Mouse (Mus musculus): Measurements from ENCODE around the gene Klk1b5. TPM values are rescaled to one million over a fixed set of nuclear protein-coding genes. Genes with fewer than 3 reads are reported as not detected.
"Not testable (repeated sequence)": the region's sequence is repeated elsewhere in the genome, so short reads cannot be mapped to it uniquely, and the experiment has no call there.

Gene Klk1b5
- polyA plus RNA-seq, 1 experiment from 2014 or later: not detected

GRCm38 (mm10) chr7:44240712-44241111 lies 25.0 kb downstream of the Klk1b5 start:
- H3K9ac ChIP-seq: no peak overlapping the region
- H3K4me2 ChIP-seq: no peak overlapping the region
- no peak for ATAC-seq (ENCODE audit: low FRiP score, low read depth)
- no peaks in the 10 kb centered on the region for H3K27me3 ChIP-seq
- no peak overlapping the region for H3K27ac ChIP-seq (replicated peaks)
- H3K4me1 ChIP-seq (replicated peaks): peaks cover 5% of the 10 kb centered on the region
- 75% methylated on average over 1 of the region's 1 CpGs for WGBS
- no peaks in the 10 kb centered on the region for H3K36me3 ChIP-seq
- H3K9me3 ChIP-seq: no peaks in the 10 kb centered on the region
- no peak overlapping the region for H3K4me3 ChIP-seq

- Histone ChIP-seq H3K9ac (no peak overlapping the region), H3K36me3 (no peaks in the 10 kb centered on the region), H3K4me1 (replicated peaks) (peaks cover 6% of the 10 kb centered on the region), H3K27me3 (no peaks in the 10 kb centered on the region), H3K4me2 (no peak overlapping the region), H3K27ac (replicated peaks) (no peak overlapping the region), H3K4me3 (no peak overlapping the region), H3K9me3 (no peaks in the 10 kb centered on the region)
- 84% methylated on average over 2 of the region's 2 CpGs for WGBS
- no peak for ATAC-seq (ENCODE audit: low FRiP score, low read depth)
These were observed 25.4 kb downstream of the Klk1b5 start for GRCm38 (mm10) chr7:44241163-44241562.

GRCm38 (mm10) chr7:44244080-44244479 lies 28.3 kb downstream of the Klk1b5 start:
- ATAC-seq (ENCODE audit: low FRiP score, low read depth): no peak
- H3K27ac ChIP-seq (replicated peaks): no peak overlapping the region
- H3K9ac ChIP-seq: no peak overlapping the region
- peaks cover 10% of the 10 kb centered on the region for H3K36me3 ChIP-seq
- H3K4me3 ChIP-seq: no peak overlapping the region
- H3K27me3 ChIP-seq: no peaks in the 10 kb centered on the region
- WGBS: 71% methylated on average over 1 of the region's 1 CpGs
- H3K9me3 ChIP-seq: no peaks in the 10 kb centered on the region
- H3K4me2 ChIP-seq: no peak overlapping the region
- peaks cover 22% of the 10 kb centered on the region for H3K4me1 ChIP-seq (replicated peaks)

- no peaks in the 10 kb centered on the region for H3K27me3 ChIP-seq
- H3K27ac ChIP-seq (replicated peaks): peak within 1 kb of the TSS; percentile 94
- H3K4me2 ChIP-seq: peak within 1 kb of the TSS; percentile 70
- peak within 1 kb of the TSS; percentile 83 for H3K9ac ChIP-seq
- peaks cover 32% of the 10 kb centered on the region for H3K4me1 ChIP-seq (replicated peaks)
- peak; percentile 87 for ATAC-seq (ENCODE audit: low FRiP score, low read depth)
- peaks cover 30% of the 10 kb centered on the region for H3K36me3 ChIP-seq
- no peaks in the 10 kb centered on the region for H3K9me3 ChIP-seq
- peak within 1 kb of the TSS; percentile 69 for H3K4me3 ChIP-seq
- whole genome bisulfite sequencing: under 1% methylated on average over 62 of the region's 62 CpGs
These were observed 30.6 kb downstream of the Klk1b5 start, which contains the start of the genes 1700028J19Rik and 2410002F23Rik for GRCm38 (mm10) chr7:44246055-44246983. 1700028J19Rik (minus strand) TSS chr7:44246695. 2410002F23Rik (plus strand) TSS chr7:44246722.

- no peaks in the 10 kb centered on the region for H3K27me3 ChIP-seq
- peaks cover 32% of the 10 kb centered on the region for H3K4me1 ChIP-seq (replicated peaks)
- peak; percentile 32 for ATAC-seq (ENCODE audit: low FRiP score, low read depth)
- H3K4me2 ChIP-seq: peak overlapping the region; percentile 70
- H3K27ac ChIP-seq (replicated peaks): peak overlapping the region; percentile 94
- WGBS: under 1% methylated on average over 23 of the region's 23 CpGs
- H3K4me3 ChIP-seq: peak overlapping the region; percentile 69
- peaks cover 30% of the 10 kb centered on the region for H3K36me3 ChIP-seq
- H3K9ac ChIP-seq: peak overlapping the region; percentile 83
- H3K9me3 ChIP-seq: no peaks in the 10 kb centered on the region
These were observed 31.3 kb downstream of the Klk1b5 start for GRCm38 (mm10) chr7:44246984-44247470.

GRCm38 (mm10) chr7:44247971-44248370 lies 32.2 kb downstream of the Klk1b5 start:
- WGBS: 94% methylated on average over 2 of the region's 2 CpGs
- H3K4me1 ChIP-seq (replicated peaks): peaks cover 38% of the 10 kb centered on the region
- peak overlapping the region; percentile 83 for H3K9ac ChIP-seq
- ATAC-seq (ENCODE audit: low FRiP score, low read depth): no peak
- H3K27me3 ChIP-seq: no peaks in the 10 kb centered on the region
- no peaks in the 10 kb centered on the region for H3K9me3 ChIP-seq
- H3K36me3 ChIP-seq: peaks cover 40% of the 10 kb centered on the region
- peak overlapping the region; percentile 94; the same call in 1 of the 2 replicates for H3K27ac ChIP-seq (replicated peaks)
- H3K4me3 ChIP-seq: peak overlapping the region; percentile 69
- peak overlapping the region; percentile 70 for H3K4me2 ChIP-seq

GRCm38 (mm10) chr7:44249248-44249647 lies 33.5 kb downstream of the Klk1b5 start:
- H3K4me3 ChIP-seq: no peak overlapping the region
- WGBS: 95% methylated on average over 4 of the region's 4 CpGs
- no peaks in the 10 kb centered on the region for H3K27me3 ChIP-seq
- H3K9ac ChIP-seq: no peak overlapping the region
- H3K4me1 ChIP-seq (replicated peaks): peaks cover 38% of the 10 kb centered on the region
- no peak overlapping the region for H3K27ac ChIP-seq (replicated peaks)
- no peaks in the 10 kb centered on the region for H3K9me3 ChIP-seq
- peaks cover 41% of the 10 kb centered on the region for H3K36me3 ChIP-seq
- no peak for ATAC-seq (ENCODE audit: low FRiP score, low read depth)
- H3K4me2 ChIP-seq: no peak overlapping the region

GRCm38 (mm10) chr7:44250732-44251275 lies 35.1 kb downstream of the Klk1b5 start:
- not testable (repeated sequence) for H3K4me2 ChIP-seq; H3K9me3 ChIP-seq; H3K27ac ChIP-seq (replicated peaks); H3K4me3 ChIP-seq; H3K9ac ChIP-seq; H3K27me3 ChIP-seq; ATAC-seq (ENCODE audit: low FRiP score, low read depth)
- WGBS: 91% methylated on average over 17 of the region's 17 CpGs
- Histone ChIP-seq H3K4me1 (replicated peaks) (peaks cover 32% of the 10 kb centered on the region), H3K36me3 (peaks cover 41% of the 10 kb centered on the region)

- peaks cover 24% of the 10 kb centered on the region for H3K4me1 ChIP-seq (replicated peaks)
- H3K4me3 ChIP-seq: no peak overlapping the region
- no peaks in the 10 kb centered on the region for H3K9me3 ChIP-seq
- H3K27me3 ChIP-seq: no peaks in the 10 kb centered on the region
- no peak overlapping the region for H3K27ac ChIP-seq (replicated peaks)
- H3K36me3 ChIP-seq: peaks cover 40% of the 10 kb centered on the region
- H3K9ac ChIP-seq: no peak overlapping the region
- no peak for ATAC-seq (ENCODE audit: low FRiP score, low read depth)
- 67% methylated on average over 15 of the region's 15 CpGs for WGBS
- H3K4me2 ChIP-seq: no peak overlapping the region
These were observed 37.4 kb downstream of the Klk1b5 start for GRCm38 (mm10) chr7:44253023-44253616.

- peaks cover 22% of the 10 kb centered on the region for H3K36me3 ChIP-seq
- no peak overlapping the region for H3K4me3 ChIP-seq
- H3K9ac ChIP-seq: no peak overlapping the region
- no peaks in the 10 kb centered on the region for H3K9me3 ChIP-seq
- H3K27me3 ChIP-seq: no peaks in the 10 kb centered on the region
- no peak overlapping the region for H3K27ac ChIP-seq (replicated peaks)
- H3K4me2 ChIP-seq: no peak overlapping the region
- ATAC-seq (ENCODE audit: low FRiP score, low read depth): no peak
- WGBS: 82% methylated on average over 6 of the region's 6 CpGs
- H3K4me1 ChIP-seq (replicated peaks): peaks cover 7% of the 10 kb centered on the region
These were observed 39.2 kb downstream of the Klk1b5 start for GRCm38 (mm10) chr7:44254930-44255329.

- Histone ChIP-seq H3K4me1 (replicated peaks) (0 out of 2 replicates have a peak, but pooled peaks cover 4% of the 10 kb centered on the region), H3K27me3 (0 out of 2 replicates have a peak, but pooled peaks cover 4% of the 10 kb centered on the region), H3K36me3 (peaks cover 9% of the 10 kb centered on the region), H3K4me3 (no peak within 1 kb of the TSS), H3K4me2 (no peak within 1 kb of the TSS), H3K9ac (no peak within 1 kb of the TSS), H3K9me3 (no peaks in the 10 kb centered on the region), H3K27ac (replicated peaks) (no peak within 1 kb of the TSS)
- 80% methylated on average over 4 of the region's 4 CpGs for WGBS
- ATAC-seq (ENCODE audit: low FRiP score, low read depth): no peak
These were observed 41.5 kb downstream of the Klk1b5 start, which contains the start of gene Acp4 for GRCm38 (mm10) chr7:44257278-44257677. Acp4 (minus strand) TSS chr7:44257378.

All from hindbrain, embryonic 15.5 days (tissue).